Comparison of ENCODE assay signal across 8 mouse cellular contexts in the genomic region with DNA sequence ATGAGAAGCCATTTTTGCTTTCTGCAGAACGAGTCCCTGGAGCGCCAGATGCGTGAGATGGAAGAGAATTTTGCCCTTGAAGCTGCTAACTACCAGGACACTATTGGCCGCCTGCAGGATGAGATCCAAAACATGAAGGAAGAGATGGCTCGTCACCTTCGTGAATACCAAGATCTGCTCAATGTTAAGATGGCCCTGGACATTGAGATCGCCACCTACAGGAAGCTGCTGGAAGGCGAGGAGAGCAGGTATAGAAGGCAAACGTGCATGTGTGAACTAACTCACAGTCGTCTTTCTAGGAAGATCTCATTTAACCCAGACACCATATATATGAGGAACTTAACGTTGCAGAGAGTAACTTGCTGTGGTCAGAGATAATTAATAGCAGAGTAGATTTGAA. TPM values are rescaled to one million over a fixed set of nuclear protein-coding genes. Genes with fewer than 3 reads are reported as not detected.
DNase-seq lines count a peak whose midpoint lies in the region; TF ChIP-seq lines count a peak whose summit lies in the region.

No protein-coding gene starts in this region.

- peak; percentile 32 for DNase-seq in adrenal gland, postnatal 10 days
- no peak for DNase-seq in adrenal gland, postnatal 4 days (ENCODE audit: low spot score in 2 of 2)
- DNase-seq in left cerebral cortex, adult 2 months (ENCODE audit: extremely low spot score in 1 of 2, low spot score in 2 of 2): no peak
- DNase-seq in left cerebral cortex, postnatal 14 days (ENCODE audit: low spot score in 2 of 2): no peak
- peak; percentile 22 to 50 for DNase-seq in natural killer cell, adult 2 months (ENCODE audit: low spot score in 2 of 2)
- DNase-seq in frontal cortex, postnatal 10 days (ENCODE audit: low spot score in 2 of 2): no peak
- no peak for DNase-seq in left cerebral cortex, postnatal 25 days (ENCODE audit: low spot score in 2 of 2)

- no peak for TF ChIP-seq POLR2A in bone marrow, adult 2 months (IDR thresholded peaks at IDR 0.05; ENCODE audit: borderline replicate concordance, control insufficient read depth, low read depth, low read length)

- TF ChIP-seq CTCF in left cerebral cortex, adult 2 months (IDR thresholded peaks at IDR 0.05): peak; percentile 30
- peak; percentile 56 for TF ChIP-seq CTCF in bone marrow, adult 2 months (IDR thresholded peaks at IDR 0.05; ENCODE audit: control insufficient read depth, insufficient read depth, low read length)

- 60% methylated on average over 11 of the region's 11 CpGs for WGBS in bone marrow, adult 2 months

- no peaks in the 10 kb centered on the region for H3K4me1 ChIP-seq in bone marrow, adult 2 months (ENCODE audit: control insufficient read depth, insufficient read depth, low read length)

- intact Hi-C loops in left cerebral cortex, adult 2 months (cut with DNase I): loop anchor here (10.0 kb wide), 1 partner anchor 285 kb away; no protein-coding TSS in a partner anchor
- intact Hi-C loops in left cerebral cortex, postnatal 14 days (cut with DNase I): loop anchor here (5.0 to 10.0 kb wide), 2 partner anchors 38 to 185 kb away; a partner anchor contains a TSS
- intact Hi-C loops in left cerebral cortex, postnatal 25 days (cut with DNase I): loop anchor here (5.0 kb wide), 1 partner anchor 288 kb away; no protein-coding TSS in a partner anchor

- H3K4me3 ChIP-seq in left cerebral cortex, adult 2 months: no peak overlapping the region
- H3K4me3 ChIP-seq in bone marrow, adult 2 months (replicated peaks; ENCODE audit: control insufficient read depth, low read depth, low read length): no peak overlapping the region

- H3K27ac ChIP-seq in left cerebral cortex, adult 2 months: no peak overlapping the region
- H3K27ac ChIP-seq in bone marrow, adult 2 months (ENCODE audit: control insufficient read depth, insufficient read depth, low read depth, low read length, poor library complexity): no peak overlapping the region

RNA-seq across cellular contexts. Expression of a gene that starts 6.3 kb away (rescaled TPM):
- 100 to 1,000 TPM; 595 to 607 TPM for total RNA-seq in adrenal gland, postnatal 10 days (2021)
- 100 to 1,000 TPM; 525 to 537 TPM for total RNA-seq in adrenal gland, postnatal 4 days (2021)
- 10 to 100 TPM; 54.3 to 55.5 TPM for total RNA-seq in left cerebral cortex, adult 2 months (2021)
- total RNA-seq in left cerebral cortex, postnatal 14 days (2021): 10 to 100 TPM; 82.1 to 84.0 TPM
- polyA plus RNA-seq in bone marrow, adult 2 months (2011; ENCODE audit: insufficient read depth, insufficient read length, low replicate concordance, missing spikeins): 52.5 and 238 TPM in 2 replicates
- total RNA-seq in left cerebral cortex, postnatal 25 days (2021): 10 to 100 TPM; 56.3 to 56.4 TPM

RNA-seq across cellular contexts. Expression of a gene that starts 35.5 kb away (rescaled TPM):
- total RNA-seq in adrenal gland, postnatal 10 days (2021): 1 to 10 TPM; 5.7 to 9.6 TPM
- total RNA-seq in adrenal gland, postnatal 4 days (2021): 1 to 10 TPM; 7.8 to 9.4 TPM
- total RNA-seq in left cerebral cortex, adult 2 months (2021): 1 to 10 TPM; 5.8 to 7.1 TPM
- total RNA-seq in left cerebral cortex, postnatal 14 days (2021): 1 to 10 TPM; 5.0 to 6.3 TPM
- polyA plus RNA-seq in bone marrow, adult 2 months (2011; ENCODE audit: insufficient read depth, insufficient read length, low replicate concordance, missing spikeins): 1.2 and 3.1 TPM in 2 replicates
- 1 to 10 TPM; 3.6 to 7.7 TPM for total RNA-seq in left cerebral cortex, postnatal 25 days (2021)

Comparison
In these comparisons a context has a peak if more than half of its experiments do, and no peak if none do; other contexts are left out.
1. DNase-seq: peak in adrenal gland, postnatal 10 days (single experiment) and natural killer cell, adult 2 months (2 of 2); none in adrenal gland, postnatal 4 days (0 of 2), left cerebral cortex, adult 2 months (0 of 2), left cerebral cortex, postnatal 14 days (0 of 2), frontal cortex, postnatal 10 days (0 of 2) and left cerebral cortex, postnatal 25 days (0 of 2).
2. RNA of a gene that starts 6.3 kb away (total RNA-seq): 595 to 607 TPM in adrenal gland, postnatal 10 days and 525 to 537 TPM in adrenal gland, postnatal 4 days; 82.1 to 84.0 TPM in left cerebral cortex, postnatal 14 days, 56.3 to 56.4 TPM in left cerebral cortex, postnatal 25 days and 54.3 to 55.5 TPM in left cerebral cortex, adult 2 months; every median in the first group is over 4 times any median in the second.